Comparison of ENCODE assay signal across 23 mouse cellular contexts in genomic region chr13:89189051-89189450, GRCm38 (mm10).
DNase-seq lines count a peak whose midpoint lies in the region; ATAC-seq lines count a peak whose summit lies in the region.
"Had no signal": no experiment of that assay in that cellular context is flagged by ENCODE, and none has a peak within 500 bp of the region (broad histone marks: within the 10 kb centered on the region; RNA-seq: fewer than 3 reads in every experiment).

No protein-coding gene starts in this region.

- no peaks in the 10 kb centered on the region for H3K4me1 ChIP-seq in midbrain, embryonic 11.5 days (ENCODE audit: control insufficient read depth, insufficient read depth, low read length)
- H3K4me1 ChIP-seq in midbrain, embryonic 14.5 days (ENCODE audit: control insufficient read depth, insufficient read depth, low read length): no peaks in the 10 kb centered on the region
- H3K4me1 ChIP-seq in forebrain, embryonic 13.5 days: no peaks in the 10 kb centered on the region

- 88% methylated on average over 1 of the region's 1 CpGs for WGBS in midbrain, embryonic 11.5 days
- 95% methylated on average over 1 of the region's 1 CpGs for WGBS in midbrain, embryonic 14.5 days
- 92% methylated on average over 1 of the region's 1 CpGs for WGBS in forebrain, embryonic 13.5 days

- no peaks in the 10 kb centered on the region for H3K27me3 ChIP-seq in midbrain, embryonic 11.5 days (ENCODE audit: control insufficient read depth, insufficient read depth, low read length)
- H3K27me3 ChIP-seq in midbrain, embryonic 14.5 days (ENCODE audit: control insufficient read depth, insufficient read depth, low read length): no peaks in the 10 kb centered on the region
- H3K27me3 ChIP-seq in forebrain, embryonic 13.5 days: no peaks in the 10 kb centered on the region
- H3K27me3 ChIP-seq: CH12.LX, Patski had no signal

- no peaks in the 10 kb centered on the region for H3K9me3 ChIP-seq in midbrain, embryonic 11.5 days (ENCODE audit: control insufficient read depth, low read length)
- no peaks in the 10 kb centered on the region for H3K9me3 ChIP-seq in midbrain, embryonic 14.5 days (ENCODE audit: control insufficient read depth, low read length)
- no peaks in the 10 kb centered on the region for H3K9me3 ChIP-seq in forebrain, embryonic 13.5 days (replicated peaks)
- H3K9me3 ChIP-seq: G1E had no signal

- ATAC-seq in frontal cortex, adult (ENCODE audit: low TSS enrichment): peak; percentile 62
- no peak for ATAC-seq in midbrain, embryonic 11.5 days (ENCODE audit: low FRiP score)
- no peak for ATAC-seq in midbrain, embryonic 14.5 days (ENCODE audit: low FRiP score, low TSS enrichment)
- no peak for ATAC-seq in forebrain, embryonic 13.5 days
- ATAC-seq: activated CD4-positive, CD25-positive, alpha-beta regulatory T cell, adult 4 months; CD4-positive, CD25-positive, alpha-beta regulatory T cell, adult 4 months; Patski had no signal

- H3K9ac ChIP-seq in midbrain, embryonic 11.5 days (ENCODE audit: low read length): no peak overlapping the region
- H3K9ac ChIP-seq in midbrain, embryonic 14.5 days (replicated peaks; ENCODE audit: low read length): no peak overlapping the region
- no peak overlapping the region for H3K9ac ChIP-seq in forebrain, embryonic 13.5 days

- no peak for DNase-seq in frontal cortex, postnatal 25 days (ENCODE audit: low spot score in 2 of 2)
- peak; percentile 68 for DNase-seq in midbrain, embryonic 11.5 days (ENCODE audit: low spot score, missing footprints)
- no peak for DNase-seq in midbrain, embryonic 14.5 days
- peak; percentile 27 for DNase-seq in brain, adult 2 months (ENCODE audit: low read depth, low spot score)
- peak; percentile 13 for DNase-seq in telencephalon, adult 2 months (ENCODE audit: low read depth, low spot score)
- no peak for DNase-seq in kidney, adult 18-20 months
- DNase-seq: adrenal gland, adult 2 months; adrenal gland, adult 8-10 months; adrenal gland, postnatal 10 days; adrenal gland, postnatal 14 days; adrenal gland, postnatal 25 days; adrenal gland, postnatal 36 days; B cell, adult 2 months; cerebellum, adult 11 months; cerebellum, adult 11-12 months; cerebellum, adult 18-20 months had no signal

- no peak overlapping the region for H3K4me3 ChIP-seq in midbrain, embryonic 11.5 days (ENCODE audit: low read depth, low read length)
- no peak overlapping the region for H3K4me3 ChIP-seq in midbrain, embryonic 14.5 days (replicated peaks; ENCODE audit: low read depth, low read length)
- no peak overlapping the region for H3K4me3 ChIP-seq in forebrain, embryonic 13.5 days

- H3K27ac ChIP-seq in midbrain, embryonic 11.5 days (ENCODE audit: low read depth, low read length): no peak overlapping the region
- no peak overlapping the region for H3K27ac ChIP-seq in midbrain, embryonic 14.5 days (replicated peaks; ENCODE audit: low read depth, low read length)
- H3K27ac ChIP-seq in forebrain, embryonic 13.5 days: no peak overlapping the region

- no peaks in the 10 kb centered on the region for H3K36me3 ChIP-seq in midbrain, embryonic 11.5 days (ENCODE audit: control insufficient read depth, insufficient read depth, low read length)
- H3K36me3 ChIP-seq in midbrain, embryonic 14.5 days (ENCODE audit: control insufficient read depth, insufficient read depth, low read length): no peaks in the 10 kb centered on the region
- H3K36me3 ChIP-seq in forebrain, embryonic 13.5 days (ENCODE audit: poor library complexity, severe bottlenecking): no peaks in the 10 kb centered on the region
- H3K36me3 ChIP-seq: G1E had no signal

- H3K4me2 ChIP-seq in midbrain, embryonic 11.5 days: no peak overlapping the region
- H3K4me2 ChIP-seq in midbrain, embryonic 14.5 days (ENCODE audit: low read length): no peak overlapping the region
- no peak overlapping the region for H3K4me2 ChIP-seq in forebrain, embryonic 13.5 days

Comparison
In these comparisons a context has a peak if more than half of its experiments do, and no peak if none do; other contexts are left out.
1. DNase-seq: peak in midbrain, embryonic 11.5 days (single experiment), brain, adult 2 months (single experiment) and telencephalon, adult 2 months (single experiment); none in frontal cortex, postnatal 25 days (0 of 2), midbrain, embryonic 14.5 days (single experiment) and kidney, adult 18-20 months (single experiment).